ENCODE assay signal across 11 mouse cellular contexts in genomic region chr9:115205491-115205890, GRCm38 (mm10).
A peak's percentile ranks its signal among the peaks of the same experiment; 100 is the strongest.
DNase-seq lines count a peak whose midpoint lies in the region; ATAC-seq and TF ChIP-seq lines count a peak whose summit lies in the region.
"Had no signal": no experiment of that assay in that cellular context is flagged by ENCODE, and none has a peak within 500 bp of the region (broad histone marks: within the 10 kb centered on the region; RNA-seq: fewer than 3 reads in every experiment).

No protein-coding gene starts in this region.

- TF ChIP-seq POLR2A in lung, adult 2 months (IDR thresholded peaks at IDR 0.05; ENCODE audit: borderline replicate concordance, extremely low read depth, low read depth, low read length): no peak

- H3K4me1 ChIP-seq in embryonic facial prominence, embryonic 12.5 days: peaks cover 10% of the 10 kb centered on the region
- no peaks in the 10 kb centered on the region for H3K4me1 ChIP-seq in lung, adult 2 months (ENCODE audit: control insufficient read depth, insufficient read depth, low read length)
- H3K4me1 ChIP-seq in midbrain, postnatal 0 days (ENCODE audit: insufficient read depth, low read length): no peaks in the 10 kb centered on the region

- H3K9me3 ChIP-seq in embryonic facial prominence, embryonic 12.5 days: no peaks in the 10 kb centered on the region
- H3K9me3 ChIP-seq in midbrain, postnatal 0 days (ENCODE audit: low read length): no peaks in the 10 kb centered on the region
- H3K9me3 ChIP-seq: megakaryocyte, embryonic 14.5 days had no signal

- TF ChIP-seq CTCF in lung, adult 2 months (IDR thresholded peaks at IDR 0.05; ENCODE audit: insufficient read depth, low read length): no peak
- TF ChIP-seq CTCF in midbrain, postnatal 0 days (IDR thresholded peaks at IDR 0.05): no peak

- no peak overlapping the region for H3K4me3 ChIP-seq in embryonic facial prominence, embryonic 12.5 days
- no peak overlapping the region for H3K4me3 ChIP-seq in lung, adult 2 months (replicated peaks; ENCODE audit: extremely low read depth, low read depth, low read length)
- no peak overlapping the region for H3K4me3 ChIP-seq in midbrain, postnatal 0 days (ENCODE audit: low read depth, low read length)
- H3K4me3 ChIP-seq: megakaryocyte, embryonic 14.5 days had no signal

- WGBS in embryonic facial prominence, embryonic 12.5 days: 6% methylated on average over 6 of the region's 6 CpGs
- WGBS in lung, adult 2 months: 10% methylated on average over 6 of the region's 6 CpGs
- WGBS in midbrain, postnatal 0 days: 26% methylated on average over 6 of the region's 6 CpGs

- no peak for ATAC-seq in embryonic facial prominence, embryonic 12.5 days (ENCODE audit: insufficient number of reproducible peaks, insufficient read depth, low FRiP score, low TSS enrichment)
- no peak for ATAC-seq in midbrain, postnatal 0 days (ENCODE audit: low FRiP score)

- no peaks in the 10 kb centered on the region for H3K36me3 ChIP-seq in embryonic facial prominence, embryonic 12.5 days
- peaks cover 4% of the 10 kb centered on the region; the same call in 1 of the 2 replicates for H3K36me3 ChIP-seq in midbrain, postnatal 0 days (ENCODE audit: insufficient read depth, low read length)

- H3K4me2 ChIP-seq in embryonic facial prominence, embryonic 12.5 days (replicated peaks): peak overlapping the region; percentile 37
- no peak overlapping the region for H3K4me2 ChIP-seq in midbrain, postnatal 0 days (ENCODE audit: low read depth, low read length, poor library complexity, severe bottlenecking)

- peak; percentile 13 for DNase-seq in kidney, postnatal 14 days
- no peak for DNase-seq in kidney, adult 8-10 months
- DNase-seq in lung, adult 2 months: peak; percentile 31
- DNase-seq in thymus, postnatal 10 days (ENCODE audit: low spot score in 2 of 2): peak; percentile 52 to 53
- DNase-seq in midbrain, postnatal 0 days (ENCODE audit: low spot score): no peak
- no peak for DNase-seq in urinary bladder, postnatal 25 days (ENCODE audit: low spot score)
- no peak for DNase-seq in frontal cortex, postnatal 25 days (ENCODE audit: low spot score in 2 of 2)
- DNase-seq: adrenal gland, adult 8-10 months; heart, adult 11 months had no signal

- H3K27me3 ChIP-seq in embryonic facial prominence, embryonic 12.5 days: no peaks in the 10 kb centered on the region
- H3K27me3 ChIP-seq in midbrain, postnatal 0 days (ENCODE audit: insufficient read depth, low read length): no peaks in the 10 kb centered on the region

- no peak overlapping the region for H3K9ac ChIP-seq in embryonic facial prominence, embryonic 12.5 days
- no peak overlapping the region for H3K9ac ChIP-seq in midbrain, postnatal 0 days (replicated peaks; ENCODE audit: low read length, poor library complexity, severe bottlenecking)

- no peak overlapping the region for H3K27ac ChIP-seq in embryonic facial prominence, embryonic 12.5 days
- H3K27ac ChIP-seq in midbrain, postnatal 0 days (ENCODE audit: low read depth, low read length): no peak overlapping the region

Comparison
In these comparisons a context has a peak if more than half of its experiments do, and no peak if none do; other contexts are left out.
1. DNase-seq: peak in kidney, postnatal 14 days (single experiment), lung, adult 2 months (single experiment) and thymus, postnatal 10 days (2 of 2); none in kidney, adult 8-10 months (0 of 2), midbrain, postnatal 0 days (single experiment), urinary bladder, postnatal 25 days (single experiment) and frontal cortex, postnatal 25 days (0 of 2).